Mouse (Mus musculus): ENCODE data around the gene Best3.

DNA sequence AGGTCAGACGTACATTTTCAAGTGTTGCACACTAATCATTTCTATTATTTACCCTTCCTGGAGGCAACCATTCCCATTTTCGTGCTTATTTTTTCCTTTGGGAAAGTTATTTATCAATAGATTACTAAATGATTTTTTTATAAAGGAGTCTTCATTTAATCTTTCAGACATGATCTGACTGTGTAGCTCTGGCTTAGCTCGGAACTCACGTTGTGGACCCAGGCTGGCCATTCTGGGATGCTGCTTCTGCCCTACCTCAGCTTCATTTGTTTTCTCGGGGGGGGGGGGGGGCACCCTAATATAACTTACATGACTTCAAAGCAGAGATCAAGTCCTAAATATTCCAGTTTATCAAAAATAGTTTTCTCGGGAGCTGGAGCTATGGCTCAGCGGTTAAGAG, 78.0 kb downstream of the Best3 start:
- TF ChIP-seq CTCF (IDR thresholded peaks at IDR 0.05; ENCODE audit: borderline replicate concordance, control insufficient read depth, extremely low read depth, insufficient read depth, low read length, poor library complexity) (no peak), POLR2A (IDR thresholded peaks at IDR 0.05; ENCODE audit: control insufficient read depth, extremely low read depth, insufficient read depth, low read length, poor library complexity) (no peak)

All from thymus, adult 2 months (tissue).